Mouse (Mus musculus) bone marrow macrophage, adult 2 months (primary cell): ENCODE measurements around the gene Jade2. TPM values are rescaled to one million over a fixed set of nuclear protein-coding genes. Genes with fewer than 3 reads are reported as not detected.

Source experiments
- H3K27ac ChIP-seq: 2 replicates; pipeline ENCODE4 v1.5.1; 2012; ENCODE audit warnings: low read depth, low read length; ENCODE audit not compliant: insufficient read depth
- H3K4me1 ChIP-seq: 2 replicates; pipeline ENCODE4 v1.6.1; 2012; ENCODE audit warnings: low read length; ENCODE audit not compliant: control insufficient read depth, insufficient read depth
- H3K4me3 ChIP-seq: 2 replicates; pipeline ENCODE4 v1.5.1; 2012; ENCODE audit warnings: mild to moderate bottlenecking, low read length, moderate library complexity; ENCODE audit not compliant: insufficient read depth
- CTCF ChIP-seq: IDR thresholded peaks from 2 replicates; pipeline ENCODE4 v1.5.1; 2012; ENCODE audit warnings: low read depth, mild to moderate bottlenecking, low read length, moderate library complexity
- POLR2A ChIP-seq: IDR thresholded peaks from 2 replicates; pipeline ENCODE4 v1.6.1; 2012; ENCODE audit warnings: mild to moderate bottlenecking, low read depth, low read length, borderline replicate concordance
- polyA plus RNA-seq: library from polyadenylated mRNA; stranded (reverse); fragments of >200 nt; gene quantifications from 2 replicates; pipeline ENCODE4 v1.2.4, GENCODE M21; 2012; ENCODE audit not compliant: missing spikeins, insufficient read depth, insufficient read length

Gene Jade2
- polyA plus RNA-seq, 1 experiment: 14.6 TPM

DNA sequence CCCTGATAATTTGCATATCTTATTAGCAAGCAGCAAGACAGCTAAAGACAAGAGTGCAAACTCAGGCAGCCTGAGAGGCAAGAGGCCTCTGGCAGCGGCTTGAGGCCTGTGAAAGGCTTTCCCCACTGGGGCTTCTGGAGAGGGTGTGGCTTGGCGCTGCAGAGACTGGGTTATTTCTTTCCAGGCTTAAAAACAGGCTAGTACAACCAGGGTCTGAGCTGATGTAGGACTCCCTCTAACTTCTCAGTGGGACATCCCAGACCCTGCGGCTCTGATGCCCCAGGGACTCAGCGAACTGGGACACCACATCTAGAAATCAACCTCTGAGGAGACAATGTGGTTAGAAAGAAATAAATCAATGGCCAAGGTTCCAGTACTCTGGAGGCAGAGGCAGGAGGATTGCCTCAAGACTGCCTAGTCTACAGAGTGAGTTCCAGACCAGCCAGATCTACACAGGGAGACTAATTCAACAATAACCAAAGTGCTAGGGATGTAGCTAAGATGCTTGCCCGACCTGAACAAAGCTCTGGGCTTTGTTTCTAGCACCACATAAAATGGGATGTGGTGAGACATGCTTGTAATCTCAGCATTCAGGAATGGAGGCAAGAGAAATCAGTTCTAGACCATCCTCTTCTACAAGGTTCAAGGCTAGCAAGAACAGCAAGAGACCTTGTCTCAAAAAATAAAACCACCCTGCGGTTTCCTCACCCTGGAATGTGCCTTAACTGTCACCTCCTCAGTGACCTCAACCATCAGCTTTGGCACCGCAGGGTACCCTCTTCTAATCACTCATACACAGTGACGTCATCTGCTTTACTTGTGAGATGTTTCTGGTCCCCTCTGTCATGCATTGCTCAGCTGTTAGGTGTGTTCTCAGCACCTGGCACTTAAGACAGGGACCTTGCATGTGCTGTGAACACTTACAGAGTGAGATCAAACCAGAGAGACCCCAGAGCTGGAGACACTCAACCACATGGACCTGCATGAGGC lies 20.0 kb downstream of the Jade2 start:
- Histone ChIP-seq H3K4me3 (no peak overlapping the region), H3K4me1 (peaks cover 18% of the 10 kb centered on the region), H3K27ac (no peak overlapping the region)
- TF ChIP-seq POLR2A (no peak), CTCF (no peak)

DNA sequence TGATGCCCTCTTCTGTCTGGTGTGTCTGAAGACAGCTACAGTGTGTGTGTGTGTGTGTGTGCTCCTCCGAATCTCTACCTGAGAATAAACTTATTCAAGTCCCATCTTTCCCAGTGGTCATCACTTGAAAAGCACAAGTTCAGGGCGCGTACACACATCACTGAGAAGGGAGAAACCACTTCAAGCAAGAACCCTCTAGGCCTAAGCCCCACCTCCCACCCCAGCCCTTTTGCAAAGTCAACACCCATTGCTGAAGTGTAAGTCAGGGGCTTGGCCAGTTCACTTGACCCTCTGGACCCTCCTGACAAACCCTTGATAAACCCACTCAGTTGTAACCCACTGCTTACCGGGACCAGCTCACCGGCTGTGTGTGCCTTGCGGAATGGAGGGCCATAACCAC lies 20.9 kb downstream of the Jade2 start:
- Histone ChIP-seq H3K4me3 (no peak overlapping the region), H3K27ac (no peak overlapping the region), H3K4me1 (peaks cover 27% of the 10 kb centered on the region)
- no peak for TF ChIP-seq CTCF
- TF ChIP-seq POLR2A: no peak

DNA sequence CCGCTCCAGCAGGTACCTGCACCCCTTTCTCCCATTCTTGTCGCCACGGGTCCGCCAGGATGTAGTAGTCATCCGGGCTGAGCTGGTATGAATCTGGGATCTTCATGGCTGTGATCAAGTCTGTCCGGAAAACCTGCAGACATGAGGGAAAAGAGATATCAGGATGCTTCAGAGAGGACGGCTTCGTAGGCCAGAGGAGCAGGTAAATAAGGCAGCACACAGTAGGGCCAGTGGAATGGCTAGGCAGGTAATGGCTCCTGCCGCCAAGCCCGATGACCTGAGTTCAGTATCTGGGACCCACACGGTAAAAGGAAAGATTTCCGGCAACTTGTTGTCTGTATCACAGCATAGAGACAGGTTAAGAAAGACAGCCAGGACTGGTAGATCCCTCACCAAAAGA lies 21.9 kb downstream of the Jade2 start:
- H3K4me3 ChIP-seq: no peak overlapping the region
- no peak for TF ChIP-seq POLR2A
- TF ChIP-seq CTCF: no peak
- H3K27ac ChIP-seq: no peak overlapping the region
- peaks cover 27% of the 10 kb centered on the region for H3K4me1 ChIP-seq

- no peak overlapping the region for H3K4me3 ChIP-seq
- no peak for TF ChIP-seq CTCF
- H3K4me1 ChIP-seq: peaks cover 27% of the 10 kb centered on the region
- peak overlapping the region; percentile 54 for H3K27ac ChIP-seq
Measured at GRCm38 (mm10) chr11:51834067-51834411, 23.4 kb downstream of the Jade2 start.

DNA sequence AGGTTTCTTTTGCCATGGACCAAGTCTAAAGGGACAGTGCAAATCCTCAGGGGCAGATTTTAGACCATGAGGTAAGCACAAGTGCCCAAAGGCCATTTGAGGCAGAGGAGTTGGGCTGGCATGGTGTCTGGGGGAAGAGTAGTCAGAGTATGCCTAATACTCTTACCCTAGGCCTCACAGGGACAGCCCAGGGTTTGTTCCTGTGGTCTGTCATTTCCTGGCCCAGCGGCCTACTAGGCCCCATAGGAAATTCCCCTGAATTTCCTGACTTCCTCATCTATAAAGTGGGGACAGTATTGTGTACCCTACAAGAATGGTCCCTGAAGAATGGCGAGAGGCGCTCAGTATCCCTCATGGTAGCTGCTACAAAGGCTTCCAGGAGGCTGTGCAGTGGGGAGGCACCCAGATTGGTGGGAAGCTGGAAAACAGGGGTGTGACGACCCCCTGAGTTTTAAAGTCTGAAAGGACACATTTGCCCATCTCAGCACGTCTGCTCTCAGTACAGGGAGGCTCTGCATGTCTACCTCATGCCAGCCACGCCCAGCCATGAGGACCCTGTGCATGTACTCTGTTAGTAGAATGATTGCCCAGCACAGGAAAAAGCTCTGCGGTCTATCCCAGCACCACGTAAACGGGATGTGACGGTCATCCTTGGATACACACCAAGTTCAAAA lies 23.9 kb downstream of the Jade2 start:
- Histone ChIP-seq H3K4me1 (peaks cover 27% of the 10 kb centered on the region), H3K27ac (peak overlapping the region; percentile 54), H3K4me3 (no peak overlapping the region)
- TF ChIP-seq CTCF: no peak
- no peak for TF ChIP-seq POLR2A

GRCm38 (mm10) chr11:51832992-51833391 lies 24.5 kb downstream of the Jade2 start:
- TF ChIP-seq CTCF: no peak
- TF ChIP-seq POLR2A: no peak
- no peak overlapping the region for H3K4me3 ChIP-seq
- peaks cover 27% of the 10 kb centered on the region for H3K4me1 ChIP-seq
- peak overlapping the region; percentile 54 for H3K27ac ChIP-seq

DNA sequence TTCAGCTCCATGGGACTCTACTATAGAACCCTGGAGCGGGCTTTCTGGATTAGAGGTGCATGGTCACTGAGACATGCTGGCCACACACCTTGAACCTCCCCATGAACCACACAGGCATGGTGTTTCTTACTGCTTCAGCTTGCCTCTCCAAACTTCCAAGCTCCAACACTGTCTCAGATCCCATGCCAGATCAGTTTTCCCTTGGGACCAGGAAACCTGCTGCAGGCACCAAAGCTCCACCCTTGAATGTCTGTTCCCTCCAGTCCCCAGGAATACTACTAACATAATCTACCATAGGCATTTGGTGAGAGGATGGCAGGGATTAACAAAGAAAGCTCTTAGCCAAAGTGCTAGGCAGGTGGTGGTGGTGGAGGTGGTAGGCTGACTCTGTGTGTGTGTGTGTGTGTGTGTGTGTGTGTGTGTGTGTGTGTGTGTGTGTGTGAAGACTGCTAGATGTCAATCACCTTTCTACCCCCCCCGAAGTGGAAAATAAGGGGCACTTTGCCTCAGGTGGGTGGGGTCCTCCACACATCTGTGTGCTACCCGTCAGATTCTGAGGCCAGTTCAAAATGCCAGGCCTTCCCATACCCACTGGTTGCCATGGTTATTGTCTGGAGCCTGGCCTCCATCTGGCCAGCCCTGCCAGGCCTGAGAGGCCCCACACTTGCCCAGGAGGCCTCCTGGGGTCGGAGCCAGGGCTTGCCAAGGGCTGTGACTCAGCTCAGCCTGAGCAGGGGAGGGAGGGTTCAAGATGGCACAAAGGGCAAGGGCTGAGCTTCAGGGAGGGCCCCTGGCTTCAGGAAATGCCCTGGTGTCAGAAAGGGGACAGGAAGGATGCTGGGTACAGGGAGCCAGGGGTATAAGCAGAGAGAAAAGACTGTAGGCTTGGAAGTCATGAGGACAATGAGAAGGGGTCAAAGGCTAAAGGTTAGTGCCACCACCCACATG lies 25.2 kb downstream of the Jade2 start:
- H3K4me1 ChIP-seq: peaks cover 27% of the 10 kb centered on the region
- TF ChIP-seq POLR2A (no peak), CTCF (no peak)
- H3K27ac ChIP-seq: peak overlapping the region; percentile 54
- no peak overlapping the region for H3K4me3 ChIP-seq

- TF ChIP-seq CTCF (no peak), POLR2A (no peak)
- no peaks in the 10 kb centered on the region for H3K4me1 ChIP-seq
- no peak overlapping the region for H3K27ac ChIP-seq
- H3K4me3 ChIP-seq: no peak overlapping the region
Measured at GRCm38 (mm10) chr11:51824867-51825424, 32.5 kb downstream of the Jade2 start.

- no peak overlapping the region for H3K4me3 ChIP-seq
- H3K27ac ChIP-seq: no peak overlapping the region
- no peak for TF ChIP-seq CTCF
- no peak for TF ChIP-seq POLR2A
- H3K4me1 ChIP-seq: no peaks in the 10 kb centered on the region
Measured at GRCm38 (mm10) chr11:51823963-51824753, 33.3 kb downstream of the Jade2 start.
